Mouse (Mus musculus): ENCODE results near the gene Usp7.

- TF ChIP-seq POLR2A (IDR thresholded peaks at IDR 0.05; ENCODE audit: borderline replicate concordance, extremely low read depth, low read depth, low read length) = no peak
- TF ChIP-seq CTCF (IDR thresholded peaks at IDR 0.05; ENCODE audit: insufficient read depth, low read length) = no peak
Observed at GRCm38 (mm10) chr16:8689979-8690656, 102.0 kb downstream of the Usp7 start.

Measured in lung, adult 2 months (tissue).